Mouse (Mus musculus) limb, embryonic 14.5 days (tissue): ENCODE measurements at regions not wholly inside any gene's neighbourhood (a gene's known extent, or its start where the extent isn't known, plus 50 kb on each side); places are given as distances from the start of the nearest gene placed in this dataset.

Experiments used
- ATAC-seq: fragments of 200-750 bp; cut with Nextera tagmentation; 2 replicates; pipeline ENCODE4 v1.8.0; 2017; ENCODE audit warnings: low read depth, moderate number of reproducible peaks, moderate TSS enrichment; ENCODE audit not compliant: low FRiP score
- DNase-seq: peaks from one replicate; pipeline ENCODE4 v3.0.0-alpha.2; 2015; ENCODE audit warnings: low spot score
- H3K27ac ChIP-seq: fragments of 300-500 bp; sonication (generic); replicated peaks from 2 replicates; pipeline ENCODE4 v1.5.1; 2014; ENCODE audit warnings: low read depth, mild to moderate bottlenecking, low read length, moderate library complexity, mixed read lengths
- H3K27me3 ChIP-seq: fragments of 300-500 bp; sonication (generic); 2 replicates; pipeline ENCODE4 v1.6.1; 2014; ENCODE audit warnings: low read length, mixed read lengths; ENCODE audit not compliant: control insufficient read depth, insufficient read depth
- H3K36me3 ChIP-seq: fragments of 300-500 bp; sonication (generic); 2 replicates; pipeline ENCODE4 v1.6.1; 2014; ENCODE audit warnings: mild to moderate bottlenecking, low read length, moderate library complexity, mixed read lengths; ENCODE audit not compliant: control insufficient read depth, insufficient read depth
- H3K4me1 ChIP-seq: fragments of 300-500 bp; sonication (generic); 2 replicates; pipeline ENCODE4 v1.6.1; 2014; ENCODE audit warnings: antibody characterized with exemption, low read length, mixed read lengths; ENCODE audit not compliant: control insufficient read depth, insufficient read depth
- H3K4me2 ChIP-seq: fragments of 300-500 bp; sonication (generic); replicated peaks from 2 replicates; pipeline ENCODE4 v1.6.1; 2014; ENCODE audit warnings: low read depth, mild to moderate bottlenecking, low read length, moderate library complexity; ENCODE audit not compliant: severe bottlenecking
- H3K4me3 ChIP-seq: fragments of 300-500 bp; sonication (generic); replicated peaks from 2 replicates; pipeline ENCODE4 v1.5.1; 2014; ENCODE audit warnings: low read length
- H3K9ac ChIP-seq: fragments of 300-500 bp; sonication (generic); 2 replicates; pipeline ENCODE4 v1.6.1; 2014; ENCODE audit warnings: mild to moderate bottlenecking, low read depth, low read length, moderate library complexity; ENCODE audit not compliant: severe bottlenecking
- H3K9me3 ChIP-seq: fragments of 300-500 bp; sonication (generic); 2 replicates; pipeline ENCODE4 v1.6.1; 2016; ENCODE audit warnings: low read length; ENCODE audit not compliant: control insufficient read depth
- POLR2A ChIP-seq: fragments of 200-500 bp; IDR thresholded peaks from 2 replicates; pipeline ENCODE4 v1.8.0; 2012; ENCODE audit warnings: inconsistent platforms, mild to moderate bottlenecking, moderate library complexity, borderline replicate concordance; ENCODE audit not compliant: insufficient read depth, insufficient read length; ENCODE audit errors: extremely low read depth
- WGBS: fragments of 180-500 bp; shearing (Covaris S2); extraction: QIAGEN DNeasy Blood & Tissue Kit; methylation state at CpG from one replicate; pipeline ENCODE4 v1.1.7; 2014; 5-methylcytosine and 5-hydroxymethylcytosine counted together

DNA sequence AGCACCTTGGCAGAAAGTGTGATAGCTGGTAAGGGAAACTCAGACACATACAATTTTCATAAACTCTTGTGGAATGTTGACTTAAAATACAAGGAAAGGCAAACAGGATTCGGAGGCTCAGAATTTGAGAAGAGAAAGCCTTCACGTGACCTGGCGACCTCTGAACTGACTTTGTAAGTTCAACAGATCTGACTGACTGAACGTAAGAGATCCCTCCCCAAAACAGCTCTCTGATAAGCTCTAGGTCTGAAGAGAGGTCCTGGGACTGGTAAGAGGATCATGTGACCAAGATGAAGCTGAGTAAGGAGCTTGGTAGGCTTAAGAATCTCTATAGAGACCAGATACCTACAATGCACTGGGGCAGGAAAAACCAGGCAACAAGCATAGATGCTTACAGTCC, 55.7 kb upstream of the Tab2 start:
- no peak for TF ChIP-seq POLR2A
- Histone ChIP-seq H3K27me3 (no peaks in the 10 kb centered on the region), H3K27ac (no peak overlapping the region), H3K9me3 (no peaks in the 10 kb centered on the region), H3K4me3 (no peak overlapping the region), H3K4me2 (no peak overlapping the region), H3K9ac (no peak overlapping the region), H3K36me3 (no peaks in the 10 kb centered on the region), H3K4me1 (peaks cover 2% of the 10 kb centered on the region; the same call in 1 of the 2 replicates)
- ATAC-seq (no peak), DNase-seq (no peak)
- 49% methylated on average over 4 of the region's 4 CpGs for WGBS

GRCm38 (mm10) chr10:8011138-8011537, 55.1 kb upstream of the Tab2 start:
- Histone ChIP-seq H3K4me1 (peaks cover 2% of the 10 kb centered on the region; the same call in 1 of the 2 replicates), H3K27me3 (no peaks in the 10 kb centered on the region), H3K36me3 (no peaks in the 10 kb centered on the region), H3K27ac (no peak overlapping the region), H3K4me2 (no peak overlapping the region), H3K9me3 (no peaks in the 10 kb centered on the region), H3K9ac (no peak overlapping the region), H3K4me3 (no peak overlapping the region)
- 76% methylated on average over 9 of the region's 9 CpGs for WGBS
- no peak for DNase-seq
- no peak for TF ChIP-seq POLR2A
- ATAC-seq: no peak

DNA sequence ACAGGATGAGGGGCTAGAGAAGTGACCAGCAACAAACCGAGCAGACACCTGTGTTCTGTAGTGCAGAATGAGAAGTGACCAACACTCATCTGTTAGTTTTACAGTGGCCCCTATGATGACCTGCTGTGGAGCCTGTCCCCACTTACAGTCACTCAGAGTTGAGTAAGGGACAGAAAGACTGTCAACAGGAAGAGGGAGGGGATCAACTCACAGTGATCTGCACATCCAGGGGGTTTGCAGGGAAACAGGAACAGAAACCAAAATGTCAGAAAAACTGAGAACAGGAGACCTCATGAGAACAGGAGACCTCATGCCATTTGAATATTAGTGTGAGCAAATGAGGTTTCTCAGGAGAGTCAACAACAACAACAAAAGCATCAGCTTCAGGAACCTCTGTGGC, 53.8 kb upstream of the Tab2 start:
- no peak for ATAC-seq
- Histone ChIP-seq H3K9ac (no peak overlapping the region), H3K27ac (no peak overlapping the region), H3K27me3 (no peaks in the 10 kb centered on the region), H3K4me2 (no peak overlapping the region), H3K36me3 (no peaks in the 10 kb centered on the region), H3K4me3 (no peak overlapping the region), H3K4me1 (peaks cover 2% of the 10 kb centered on the region; the same call in 1 of the 2 replicates), H3K9me3 (no peaks in the 10 kb centered on the region)
- WGBS: 57% methylated on average over 1 of the region's 1 CpGs
- no peak for TF ChIP-seq POLR2A
- DNase-seq: no peak

GRCm38 (mm10) chr10:8007990-8008368, 51.9 kb upstream of the Tab2 start:
- 69% methylated on average over 3 of the region's 3 CpGs for WGBS
- no peak for TF ChIP-seq POLR2A
- Histone ChIP-seq H3K4me2 (no peak overlapping the region), H3K4me3 (no peak overlapping the region), H3K36me3 (no peaks in the 10 kb centered on the region), H3K4me1 (peaks cover 2% of the 10 kb centered on the region; the same call in 1 of the 2 replicates), H3K9ac (no peak overlapping the region), H3K27ac (no peak overlapping the region), H3K27me3 (no peaks in the 10 kb centered on the region), H3K9me3 (no peaks in the 10 kb centered on the region)
- no peak for ATAC-seq
- no peak for DNase-seq

DNA sequence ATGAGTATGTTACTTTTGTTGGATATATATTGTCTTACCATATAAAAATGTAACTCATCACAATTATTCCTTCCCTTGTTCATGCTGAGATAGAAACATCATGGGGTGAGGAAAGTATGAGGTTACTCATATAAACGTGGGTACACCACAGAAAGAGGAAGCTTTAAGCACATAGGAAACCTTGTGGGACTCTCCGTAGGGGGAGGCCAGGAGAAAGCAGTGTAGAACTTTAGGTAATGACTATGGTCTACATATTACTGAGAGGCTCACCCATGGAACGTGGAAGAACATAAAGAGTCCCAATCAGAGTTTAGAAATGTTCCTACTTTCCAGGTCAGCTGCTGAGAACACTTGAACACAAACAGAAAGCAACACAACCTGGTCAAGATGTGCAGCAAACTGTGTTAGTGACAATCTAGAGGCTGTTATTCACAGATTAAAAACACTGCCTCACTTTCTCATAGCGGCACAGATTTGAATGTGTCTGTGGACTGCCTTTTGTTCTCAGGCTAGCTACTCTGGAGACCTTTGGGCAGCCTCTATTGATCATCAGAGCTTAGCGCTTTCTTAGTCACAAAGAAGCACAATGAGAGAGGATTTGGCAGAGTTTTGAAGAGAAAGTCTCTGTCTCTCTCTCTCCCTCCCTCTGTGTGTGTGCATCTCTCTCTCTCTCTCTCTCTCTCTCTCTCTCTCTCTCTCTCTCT, 51.4 kb upstream of the Tab2 start:
- 86% methylated on average over 5 of the region's 5 CpGs for WGBS
- ATAC-seq (no peak), DNase-seq (no peak)
- H3K4me2 ChIP-seq: no peak overlapping the region
- no peak overlapping the region for H3K9ac ChIP-seq
- no peaks in the 10 kb centered on the region for H3K27me3 ChIP-seq
- no peak overlapping the region for H3K4me3 ChIP-seq
- no peaks in the 10 kb centered on the region for H3K36me3 ChIP-seq
- TF ChIP-seq POLR2A: no peak
- peaks cover 2% of the 10 kb centered on the region; the same call in 1 of the 2 replicates for H3K4me1 ChIP-seq
- no peak overlapping the region for H3K27ac ChIP-seq
- no peaks in the 10 kb centered on the region for H3K9me3 ChIP-seq
